Mouse (Mus musculus) heart, adult 11 months (tissue): ENCODE measurements around the gene Gse1.

ENCODE experiments used
- DNase-seq: peaks from one replicate; pipeline ENCODE4 v3.0.0; 2022

Gse1 gene

GRCm38 (mm10) chr8:120300601-120301141, 72.4 kb downstream of the Gse1 start:
- peak; percentile 97 for DNase-seq

DNA sequence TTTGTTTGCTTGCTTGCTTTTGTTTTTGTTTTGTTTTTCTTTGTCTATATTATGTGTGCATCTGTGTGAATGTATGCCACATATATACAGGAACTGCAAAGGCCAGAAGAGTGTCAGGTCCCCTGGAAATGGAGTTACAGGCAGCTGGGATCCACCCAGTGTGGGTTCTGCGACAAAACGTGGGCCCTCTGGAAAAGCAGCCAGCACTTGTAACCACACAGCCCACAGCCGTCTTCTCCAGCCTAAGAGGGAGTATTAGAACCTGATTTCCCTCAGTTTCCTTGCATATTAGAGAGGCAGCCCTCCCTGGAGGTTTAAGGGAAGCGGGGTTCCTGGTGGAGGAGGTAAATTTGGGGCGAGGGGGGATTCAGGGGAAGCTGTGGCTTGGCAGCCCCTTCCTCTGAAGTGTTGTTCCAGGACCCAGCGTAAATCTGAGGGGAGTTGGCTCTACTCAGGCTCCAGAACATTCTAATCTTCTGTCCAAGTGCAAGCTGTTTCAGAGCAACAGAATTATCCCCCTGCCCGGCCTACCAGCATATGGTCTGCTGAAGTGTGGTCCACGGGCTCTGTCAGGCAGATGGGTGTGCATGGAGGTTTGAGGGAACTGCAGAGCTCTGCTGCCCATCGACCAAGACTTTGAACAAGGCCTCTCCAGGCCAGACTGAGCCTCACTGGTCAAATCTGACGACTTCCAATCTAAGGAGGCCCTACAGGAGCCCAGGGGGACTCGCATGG, 74.9 kb downstream of the Gse1 start:
- no peak for DNase-seq

GRCm38 (mm10) chr8:120304097-120304496, 75.8 kb downstream of the Gse1 start:
- no peak for DNase-seq

- no peak for DNase-seq
Observed at GRCm38 (mm10) chr8:120305800-120306385, 77.6 kb downstream of the Gse1 start.

DNA sequence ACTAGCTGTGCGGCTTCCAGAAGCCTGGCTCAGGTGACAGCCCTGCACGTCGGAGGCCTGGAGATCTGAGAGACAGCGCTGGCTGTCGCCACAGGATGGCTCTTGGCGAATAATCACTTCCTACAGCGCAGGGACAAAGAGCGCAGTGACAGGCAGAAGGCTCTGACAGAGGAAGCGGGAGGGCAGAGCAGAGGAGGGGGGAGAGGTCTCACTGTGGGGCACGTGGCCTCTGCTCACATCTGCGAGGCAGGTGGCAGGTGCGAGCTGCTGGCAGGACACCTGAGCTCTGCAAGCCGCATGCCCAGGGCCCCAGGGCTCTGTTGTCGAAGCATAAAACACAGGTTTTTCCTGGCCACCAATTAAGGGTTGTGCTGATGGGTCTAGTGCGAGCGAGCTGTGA, 78.8 kb downstream of the Gse1 start:
- no peak for DNase-seq

GRCm38 (mm10) chr8:120307528-120307927, 79.3 kb downstream of the Gse1 start:
- no peak for DNase-seq

GRCm38 (mm10) chr8:120308131-120308530, 79.9 kb downstream of the Gse1 start:
- DNase-seq, result peak; percentile 96

DNA sequence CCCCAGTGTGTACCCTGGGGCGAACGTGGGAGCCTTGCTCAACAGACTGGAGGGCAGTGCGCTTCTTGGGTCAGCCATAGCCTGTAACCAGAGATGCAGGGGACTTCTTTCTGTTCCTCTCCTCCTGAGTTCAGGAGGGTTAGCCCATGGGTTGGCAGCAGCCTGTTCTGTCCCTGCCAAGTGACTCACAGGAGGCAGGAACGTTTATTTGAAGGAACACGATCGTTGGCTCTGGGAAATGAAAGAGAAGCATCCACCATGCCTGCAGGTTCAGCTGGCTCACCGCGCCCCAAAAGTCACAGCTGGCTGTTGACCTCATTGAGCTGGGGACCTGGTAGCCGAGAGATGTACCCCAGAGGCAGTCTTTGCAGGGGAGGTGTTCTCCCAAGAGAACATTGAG, 80.3 kb downstream of the Gse1 start:
- no peak for DNase-seq

DNA sequence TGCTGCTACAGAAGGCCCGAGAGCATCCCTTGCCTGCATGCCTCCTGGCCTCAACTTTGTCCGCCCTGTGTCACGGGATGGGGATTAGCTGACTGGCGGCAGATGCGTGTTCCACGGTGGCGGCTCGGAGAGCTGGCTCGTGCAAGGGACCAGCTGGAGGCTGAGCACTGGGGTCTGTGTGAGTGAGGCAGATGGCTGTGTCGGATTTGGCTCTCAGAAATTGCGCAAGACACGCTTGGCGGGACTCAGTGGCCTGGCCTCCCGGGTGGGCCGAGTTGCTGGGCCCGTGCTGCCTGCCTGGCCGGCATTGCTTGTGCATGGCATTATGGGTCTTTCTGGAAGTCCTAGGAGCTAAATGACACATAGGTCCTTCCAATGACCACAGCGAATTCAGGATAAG, 81.1 kb downstream of the Gse1 start:
- peak; percentile 99 for DNase-seq

DNA sequence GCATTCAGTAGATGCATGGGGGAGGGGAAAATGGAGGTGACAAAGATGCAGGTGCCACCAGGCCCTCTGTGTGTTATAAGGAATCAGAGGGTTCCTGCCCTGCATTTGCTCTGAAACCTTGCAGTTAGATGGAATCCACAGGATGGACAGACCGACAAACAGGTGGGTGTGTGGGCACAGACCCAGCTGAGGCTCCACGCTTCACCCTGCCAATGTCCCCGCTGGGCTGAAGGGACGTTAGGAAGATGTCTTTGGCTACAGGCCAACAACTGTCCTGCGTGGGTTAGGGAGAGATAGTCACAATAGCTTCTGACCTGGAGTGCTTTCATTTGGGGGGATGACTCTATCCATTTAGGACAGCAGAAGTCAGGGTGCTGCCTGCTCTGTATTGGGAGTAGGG, 81.8 kb downstream of the Gse1 start:
- DNase-seq, result no peak

DNA sequence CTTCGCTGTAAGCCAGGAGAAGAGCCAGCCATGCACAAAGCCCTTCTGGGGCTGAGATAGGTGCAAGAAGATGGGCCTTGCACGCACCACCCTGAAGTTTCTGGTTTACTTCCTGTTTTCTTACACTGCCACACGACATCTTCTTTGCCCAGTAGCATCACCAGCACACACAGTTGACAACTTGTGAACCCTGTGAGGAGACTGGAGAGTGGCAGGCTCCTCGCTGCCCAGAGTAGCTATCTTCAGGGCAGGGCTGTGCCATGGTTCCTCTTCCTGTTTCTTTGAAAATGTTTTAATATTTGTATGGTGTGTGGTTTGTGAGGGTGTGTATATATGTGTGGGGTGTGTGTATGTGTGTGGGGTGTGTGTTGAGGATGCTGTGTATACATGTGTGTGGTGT, 84.2 kb downstream of the Gse1 start:
- DNase-seq, result no peak

DNA sequence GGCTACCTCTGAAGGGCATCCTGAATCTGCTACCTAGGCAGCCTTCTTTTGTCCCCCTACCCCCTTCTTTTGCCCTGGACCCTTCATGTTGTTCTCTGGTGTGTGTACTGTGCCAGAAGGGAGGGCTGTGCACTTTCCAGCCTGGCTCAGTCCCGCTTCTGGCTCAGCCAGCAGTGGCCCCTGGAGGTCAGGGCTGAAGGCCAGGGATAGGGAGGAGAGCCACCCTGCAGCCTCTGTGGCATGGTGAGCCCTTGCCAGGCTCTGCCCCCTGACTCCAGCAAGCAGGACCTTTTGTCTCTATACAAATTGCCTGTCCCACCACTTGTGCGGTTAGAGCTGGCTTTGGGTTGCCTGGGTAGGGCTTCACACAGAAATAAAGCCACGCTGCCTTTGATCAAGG, 85.4 kb downstream of the Gse1 start:
- no peak for DNase-seq

GRCm38 (mm10) chr8:120314932-120315331, 86.7 kb downstream of the Gse1 start:
- no peak for DNase-seq

DNA sequence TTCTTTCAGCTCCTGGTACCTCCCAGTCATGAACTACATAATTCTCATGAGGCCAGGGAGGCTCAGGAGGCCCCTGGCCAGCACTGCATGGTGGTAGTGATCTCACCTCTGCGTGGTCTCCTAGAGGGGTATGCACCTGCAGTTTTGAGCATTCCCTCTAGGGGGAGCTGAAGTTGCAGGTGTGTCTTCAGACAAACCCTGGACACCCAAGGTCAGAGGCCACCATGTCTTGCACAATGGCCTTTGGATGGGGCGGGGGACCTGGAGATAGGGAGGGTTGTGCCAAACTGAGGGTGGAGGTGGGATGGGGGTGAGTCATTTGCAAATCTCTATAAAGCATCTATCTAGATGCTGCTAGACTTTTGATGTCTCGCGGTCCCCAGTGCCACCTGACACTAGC, 87.4 kb downstream of the Gse1 start:
- no peak for DNase-seq

GRCm38 (mm10) chr8:120316707-120317106, 88.5 kb downstream of the Gse1 start:
- DNase-seq, result no peak

DNA sequence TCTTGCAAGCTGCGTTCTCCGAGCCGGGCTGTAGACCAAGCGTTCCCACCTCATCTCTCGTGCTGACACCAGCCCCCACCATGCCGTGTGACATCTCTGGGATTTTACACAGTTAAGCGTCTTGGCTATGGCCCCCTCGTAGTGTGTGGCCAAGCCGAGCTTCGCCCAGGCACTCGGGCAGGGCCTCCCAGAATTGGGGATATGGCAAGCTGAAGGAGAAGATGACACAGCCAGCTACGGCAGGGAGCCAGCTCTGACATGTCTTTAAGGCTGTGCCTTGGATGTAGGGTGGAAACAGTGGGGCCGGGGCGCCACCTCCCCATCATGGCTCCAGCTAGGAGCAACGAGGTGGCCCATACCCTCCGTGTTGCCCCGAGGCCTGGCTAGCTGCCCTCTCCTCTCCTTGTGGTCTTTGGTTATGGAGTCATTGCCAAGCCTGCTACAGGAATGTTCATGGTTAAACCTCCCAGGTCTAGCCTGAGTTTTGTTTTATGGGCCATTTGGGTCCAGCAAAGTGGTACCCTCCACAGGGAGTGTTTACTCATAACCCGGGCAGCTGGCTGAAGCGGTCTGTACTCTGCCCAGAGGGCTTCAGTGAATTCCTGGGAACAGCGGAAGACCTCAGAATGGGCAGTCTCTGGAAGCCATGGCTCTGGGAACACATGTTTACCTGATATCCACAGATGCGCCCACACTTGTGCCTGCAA, 89.0 kb downstream of the Gse1 start:
- no peak for DNase-seq

DNA sequence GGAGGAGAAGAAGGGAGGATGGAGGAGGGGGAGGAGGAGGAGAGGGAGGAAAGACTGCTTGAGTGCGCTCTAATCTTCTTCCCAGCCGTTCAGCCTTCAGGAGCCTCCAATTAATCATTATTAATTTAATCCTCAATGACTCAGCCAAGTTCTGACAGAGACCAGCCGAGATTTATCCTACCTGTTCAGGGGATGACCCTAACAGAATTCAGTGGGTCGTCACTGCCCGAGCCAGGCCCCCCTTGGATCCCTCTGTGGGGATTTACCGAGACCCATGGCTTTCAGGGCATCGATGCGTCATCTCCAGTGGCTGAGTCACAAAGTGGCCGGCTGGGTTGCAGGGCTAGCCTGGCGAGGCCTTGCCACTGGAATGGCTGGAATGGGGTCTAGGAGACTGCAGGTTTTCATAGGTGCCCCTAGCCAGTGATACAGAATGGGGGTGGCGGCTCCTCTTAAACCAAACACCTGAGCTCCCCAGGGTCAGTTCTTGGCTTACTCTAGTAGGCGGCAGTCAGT, 90.3 kb downstream of the Gse1 start:
- DNase-seq, result no peak

GRCm38 (mm10) chr8:120319449-120319848, 91.2 kb downstream of the Gse1 start:
- DNase-seq, result peak; percentile 96

DNA sequence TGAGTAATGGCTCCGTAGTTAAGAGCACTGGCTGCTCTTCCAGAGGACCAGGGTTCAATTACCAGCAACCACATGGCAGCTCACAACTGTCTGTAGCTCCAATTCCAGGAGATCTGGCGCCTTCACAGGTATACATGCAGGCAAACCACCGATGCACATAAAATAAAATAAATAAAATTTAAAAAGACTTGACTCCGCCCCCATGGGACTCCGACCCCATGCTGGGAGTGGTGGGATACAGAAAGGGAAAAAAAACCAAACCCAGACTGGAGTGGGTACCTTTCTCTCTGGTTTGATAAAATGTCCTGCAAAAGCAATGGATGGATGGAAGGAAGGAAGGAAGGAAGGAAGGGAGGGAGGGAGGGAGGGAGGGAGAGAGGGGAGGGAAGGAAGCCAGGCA, 91.9 kb downstream of the Gse1 start:
- DNase-seq, result no peak

DNA sequence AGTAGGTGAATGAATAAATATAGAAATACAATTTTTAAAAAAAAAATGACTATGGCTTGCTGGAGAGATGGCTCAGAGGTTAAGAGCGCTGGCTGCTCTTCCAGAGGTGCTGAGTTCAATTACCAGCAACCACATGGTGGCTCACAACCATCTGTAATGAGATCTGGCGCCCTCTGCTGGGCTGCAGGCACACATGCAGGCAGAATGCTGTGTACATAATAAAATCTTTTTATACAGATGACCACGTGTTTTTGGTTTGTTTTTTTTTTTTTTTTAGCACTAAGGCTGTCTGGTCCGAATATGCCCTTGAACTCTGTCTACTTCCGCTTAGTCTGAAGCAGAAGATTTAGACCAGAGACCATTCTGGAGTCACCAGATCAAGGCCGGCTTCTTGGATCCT, 93.5 kb downstream of the Gse1 start:
- no peak for DNase-seq

GRCm38 (mm10) chr8:120322956-120323448, 94.7 kb downstream of the Gse1 start:
- DNase-seq, result peak; percentile 97

- peak; percentile 97 for DNase-seq
Observed at GRCm38 (mm10) chr8:120324555-120324954, 96.3 kb downstream of the Gse1 start.

- no peak for DNase-seq
Observed at GRCm38 (mm10) chr8:120325172-120325767, 97.0 kb downstream of the Gse1 start.
